Mouse (Mus musculus): Measurements from ENCODE around the gene Ccdc38. TPM values are rescaled to one million over a fixed set of nuclear protein-coding genes. Genes with fewer than 3 reads are reported as not detected.

Gene Ccdc38
- polyA plus RNA-seq, 1 experiment, result 0.60 TPM

GRCm38 (mm10) chr10:93515419-93515818 lies 25.0 kb upstream of the Ccdc38 start:
- H3K27me3 ChIP-seq (ENCODE audit: control insufficient read depth, insufficient read depth, low read length, poor library complexity, severe bottlenecking), result no peaks in the 10 kb centered on the region

GRCm38 (mm10) chr10:93515927-93516326 lies 24.5 kb upstream of the Ccdc38 start:
- Histone ChIP-seq H3K27ac (ENCODE audit: insufficient read depth, low read length) (no peak overlapping the region), H3K4me3 (ENCODE audit: low read depth, low read length) (no peak overlapping the region), H3K4me1 (ENCODE audit: control insufficient read depth, insufficient read depth, low read length) (peaks cover 4% of the 10 kb centered on the region), H3K9me3 (replicated peaks; ENCODE audit: control insufficient read depth, insufficient read depth, low read length, poor library complexity, severe bottlenecking) (no peaks in the 10 kb centered on the region), H3K9ac (ENCODE audit: low read depth, poor library complexity, severe bottlenecking) (no peak overlapping the region), H3K27me3 (ENCODE audit: control insufficient read depth, insufficient read depth, low read length, poor library complexity, severe bottlenecking) (no peaks in the 10 kb centered on the region), H3K36me3 (ENCODE audit: control insufficient read depth, insufficient read depth, low read length, poor library complexity, severe bottlenecking) (no peaks in the 10 kb centered on the region)
- TF ChIP-seq EP300 (IDR thresholded peaks at IDR 0.05; ENCODE audit: insufficient read depth, low read depth, low read length) (no peak), CTCF (IDR thresholded peaks at IDR 0.05; ENCODE audit: low read depth, low read length) (no peak), POLR2A (IDR thresholded peaks at IDR 0.05; ENCODE audit: insufficient read depth, low read length) (no peak)

More at GRCm38 (mm10) chr10:93515419-93515818, 25.0 kb upstream of the Ccdc38 start:
- TF ChIP-seq CTCF (IDR thresholded peaks at IDR 0.05; ENCODE audit: low read depth, low read length) (no peak), POLR2A (IDR thresholded peaks at IDR 0.05; ENCODE audit: insufficient read depth, low read length) (no peak), EP300 (IDR thresholded peaks at IDR 0.05; ENCODE audit: insufficient read depth, low read depth, low read length) (no peak)
- H3K27ac ChIP-seq (ENCODE audit: insufficient read depth, low read length), result no peak overlapping the region
- no peaks in the 10 kb centered on the region for H3K36me3 ChIP-seq (ENCODE audit: control insufficient read depth, insufficient read depth, low read length, poor library complexity, severe bottlenecking)
- no peak overlapping the region for H3K4me3 ChIP-seq (ENCODE audit: low read depth, low read length)
- peaks cover 4% of the 10 kb centered on the region for H3K4me1 ChIP-seq (ENCODE audit: control insufficient read depth, insufficient read depth, low read length)
- no peaks in the 10 kb centered on the region for H3K9me3 ChIP-seq (replicated peaks; ENCODE audit: control insufficient read depth, insufficient read depth, low read length, poor library complexity, severe bottlenecking)
- H3K9ac ChIP-seq (ENCODE audit: low read depth, poor library complexity, severe bottlenecking), result no peak overlapping the region

GRCm38 (mm10) chr10:93517754-93518153 lies 22.7 kb upstream of the Ccdc38 start:
- no peak overlapping the region for H3K27ac ChIP-seq (ENCODE audit: insufficient read depth, low read length)
- H3K4me1 ChIP-seq (ENCODE audit: control insufficient read depth, insufficient read depth, low read length), result peaks cover 4% of the 10 kb centered on the region
- H3K27me3 ChIP-seq (ENCODE audit: control insufficient read depth, insufficient read depth, low read length, poor library complexity, severe bottlenecking), result no peaks in the 10 kb centered on the region
- H3K9me3 ChIP-seq (replicated peaks; ENCODE audit: control insufficient read depth, insufficient read depth, low read length, poor library complexity, severe bottlenecking), result no peaks in the 10 kb centered on the region
- TF ChIP-seq CTCF (IDR thresholded peaks at IDR 0.05; ENCODE audit: low read depth, low read length), result no peak
- no peak overlapping the region for H3K9ac ChIP-seq (ENCODE audit: low read depth, poor library complexity, severe bottlenecking)
- H3K36me3 ChIP-seq (ENCODE audit: control insufficient read depth, insufficient read depth, low read length, poor library complexity, severe bottlenecking), result no peaks in the 10 kb centered on the region
- no peak overlapping the region for H3K4me3 ChIP-seq (ENCODE audit: low read depth, low read length)

GRCm38 (mm10) chr10:93518186-93518585 lies 22.2 kb upstream of the Ccdc38 start:
- Histone ChIP-seq H3K4me3 (ENCODE audit: low read depth, low read length) (no peak overlapping the region), H3K9me3 (replicated peaks; ENCODE audit: control insufficient read depth, insufficient read depth, low read length, poor library complexity, severe bottlenecking) (no peaks in the 10 kb centered on the region), H3K9ac (ENCODE audit: low read depth, poor library complexity, severe bottlenecking) (no peak overlapping the region), H3K36me3 (ENCODE audit: control insufficient read depth, insufficient read depth, low read length, poor library complexity, severe bottlenecking) (no peaks in the 10 kb centered on the region), H3K27me3 (ENCODE audit: control insufficient read depth, insufficient read depth, low read length, poor library complexity, severe bottlenecking) (no peaks in the 10 kb centered on the region), H3K4me1 (ENCODE audit: control insufficient read depth, insufficient read depth, low read length) (peaks cover 4% of the 10 kb centered on the region), H3K27ac (ENCODE audit: insufficient read depth, low read length) (no peak overlapping the region)
- TF ChIP-seq POLR2A (IDR thresholded peaks at IDR 0.05; ENCODE audit: insufficient read depth, low read length) (no peak), EP300 (IDR thresholded peaks at IDR 0.05; ENCODE audit: insufficient read depth, low read depth, low read length) (no peak), CTCF (IDR thresholded peaks at IDR 0.05; ENCODE audit: low read depth, low read length) (no peak)

GRCm38 (mm10) chr10:93518620-93519019 lies 21.8 kb upstream of the Ccdc38 start:
- H3K4me3 ChIP-seq (ENCODE audit: low read depth, low read length), result no peak overlapping the region
- H3K9ac ChIP-seq (ENCODE audit: low read depth, poor library complexity, severe bottlenecking), result no peak overlapping the region
- H3K36me3 ChIP-seq (ENCODE audit: control insufficient read depth, insufficient read depth, low read length, poor library complexity, severe bottlenecking), result no peaks in the 10 kb centered on the region

GRCm38 (mm10) chr10:93519159-93519558 lies 21.3 kb upstream of the Ccdc38 start:
- Histone ChIP-seq H3K27me3 (ENCODE audit: control insufficient read depth, insufficient read depth, low read length, poor library complexity, severe bottlenecking) (no peaks in the 10 kb centered on the region), H3K4me1 (ENCODE audit: control insufficient read depth, insufficient read depth, low read length) (peaks cover 4% of the 10 kb centered on the region), H3K4me3 (ENCODE audit: low read depth, low read length) (no peak overlapping the region), H3K27ac (ENCODE audit: insufficient read depth, low read length) (no peak overlapping the region), H3K9ac (ENCODE audit: low read depth, poor library complexity, severe bottlenecking) (no peak overlapping the region), H3K9me3 (replicated peaks; ENCODE audit: control insufficient read depth, insufficient read depth, low read length, poor library complexity, severe bottlenecking) (no peaks in the 10 kb centered on the region), H3K36me3 (ENCODE audit: control insufficient read depth, insufficient read depth, low read length, poor library complexity, severe bottlenecking) (no peaks in the 10 kb centered on the region)
- no peak for TF ChIP-seq POLR2A (IDR thresholded peaks at IDR 0.05; ENCODE audit: insufficient read depth, low read length)
- no peak for TF ChIP-seq EP300 (IDR thresholded peaks at IDR 0.05; ENCODE audit: insufficient read depth, low read depth, low read length)
- no peak for TF ChIP-seq CTCF (IDR thresholded peaks at IDR 0.05; ENCODE audit: low read depth, low read length)

More at GRCm38 (mm10) chr10:93518620-93519019, 21.8 kb upstream of the Ccdc38 start:
- TF ChIP-seq CTCF (IDR thresholded peaks at IDR 0.05; ENCODE audit: low read depth, low read length) (no peak), EP300 (IDR thresholded peaks at IDR 0.05; ENCODE audit: insufficient read depth, low read depth, low read length) (no peak), POLR2A (IDR thresholded peaks at IDR 0.05; ENCODE audit: insufficient read depth, low read length) (no peak)
- Histone ChIP-seq H3K4me1 (ENCODE audit: control insufficient read depth, insufficient read depth, low read length) (peaks cover 4% of the 10 kb centered on the region), H3K9me3 (replicated peaks; ENCODE audit: control insufficient read depth, insufficient read depth, low read length, poor library complexity, severe bottlenecking) (no peaks in the 10 kb centered on the region), H3K27me3 (ENCODE audit: control insufficient read depth, insufficient read depth, low read length, poor library complexity, severe bottlenecking) (no peaks in the 10 kb centered on the region), H3K27ac (ENCODE audit: insufficient read depth, low read length) (no peak overlapping the region)

Measured in ES-Bruce4 (cell line).